Mouse (Mus musculus): ENCODE data around the gene Tada3. TPM values are rescaled to one million over a fixed set of nuclear protein-coding genes. Genes with fewer than 3 reads are reported as not detected.

Tada3 gene
- polyA plus RNA-seq, 1 experiment from 2014 or later = 56.3 TPM

GRCm38 (mm10) chr6:113379246-113379645, 1.6 kb upstream of the Tada3 start:
- Histone ChIP-seq H3K4me1 (replicated peaks; ENCODE audit: control insufficient read depth, insufficient read depth, low read length) (no peaks in the 10 kb centered on the region; the same call in none of the 2 replicates), H3K4me3 (ENCODE audit: low read depth, low read length) (peak overlapping the region; percentile 99; the same call in 1 of the 2 replicates), H3K4me2 (replicated peaks; ENCODE audit: low read depth, low read length) (peak overlapping the region; percentile 89; the same call in 1 of the 2 replicates), H3K9ac (ENCODE audit: low read depth, low read length) (no peak overlapping the region), H3K9me3 (ENCODE audit: control insufficient read depth, low read length) (no peaks in the 10 kb centered on the region), H3K27ac (ENCODE audit: low read depth, low read length) (no peak overlapping the region), H3K27me3 (ENCODE audit: control insufficient read depth, insufficient read depth, low read length) (no peaks in the 10 kb centered on the region), H3K36me3 (ENCODE audit: control insufficient read depth, insufficient read depth, low read length) (peaks cover 4% of the 10 kb centered on the region)
- DNase-seq (ENCODE audit: low spot score) = no peak
- no peak for ATAC-seq (ENCODE audit: low FRiP score)
- WGBS = 85% methylated on average over 6 of the region's 6 CpGs

- H3K9me3 ChIP-seq (ENCODE audit: control insufficient read depth, low read length) = no peaks in the 10 kb centered on the region
- ATAC-seq (ENCODE audit: low FRiP score) (no peak), DNase-seq (ENCODE audit: low spot score) (no peak)
These were observed 549 bp downstream of the Tada3 start for GRCm38 (mm10) chr6:113377172-113377495.

GRCm38 (mm10) chr6:113373491-113373890, 4.2 kb downstream of the Tada3 start:
- H3K27me3 ChIP-seq (ENCODE audit: control insufficient read depth, insufficient read depth, low read length) = no peaks in the 10 kb centered on the region
- no peaks in the 10 kb centered on the region for H3K4me1 ChIP-seq (replicated peaks; ENCODE audit: control insufficient read depth, insufficient read depth, low read length)
- H3K4me3 ChIP-seq (ENCODE audit: low read depth, low read length) = no peak overlapping the region
- H3K36me3 ChIP-seq (ENCODE audit: control insufficient read depth, insufficient read depth, low read length) = no peaks in the 10 kb centered on the region
- WGBS = 95% methylated on average over 4 of the region's 4 CpGs
- H3K9ac ChIP-seq (ENCODE audit: low read depth, low read length) = no peak overlapping the region
- H3K4me2 ChIP-seq (replicated peaks; ENCODE audit: low read depth, low read length) = no peak overlapping the region
- H3K27ac ChIP-seq (ENCODE audit: low read depth, low read length) = no peak overlapping the region
- ATAC-seq (ENCODE audit: low FRiP score) (no peak), DNase-seq (ENCODE audit: low spot score) (no peak)
- H3K9me3 ChIP-seq (ENCODE audit: control insufficient read depth, low read length) = no peaks in the 10 kb centered on the region

More at GRCm38 (mm10) chr6:113377172-113377495, 549 bp downstream of the Tada3 start:
- Histone ChIP-seq H3K4me1 (replicated peaks; ENCODE audit: control insufficient read depth, insufficient read depth, low read length) (no peaks in the 10 kb centered on the region; the same call in none of the 2 replicates), H3K27ac (ENCODE audit: low read depth, low read length) (peak overlapping the region; percentile 91), H3K4me3 (ENCODE audit: low read depth, low read length) (peak overlapping the region; percentile 99), H3K9ac (ENCODE audit: low read depth, low read length) (peak overlapping the region; percentile 93), H3K4me2 (replicated peaks; ENCODE audit: low read depth, low read length) (peak overlapping the region; percentile 89), H3K36me3 (ENCODE audit: control insufficient read depth, insufficient read depth, low read length) (0 out of 2 replicates have a peak, but pooled peaks cover 2% of the 10 kb centered on the region), H3K27me3 (ENCODE audit: control insufficient read depth, insufficient read depth, low read length) (no peaks in the 10 kb centered on the region)
- WGBS = 9% methylated on average over 7 of the region's 7 CpGs

GRCm38 (mm10) chr6:113370194-113370929, 7.3 kb downstream of the Tada3 start:
- Histone ChIP-seq H3K9me3 (ENCODE audit: control insufficient read depth, low read length) (no peaks in the 10 kb centered on the region), H3K27ac (ENCODE audit: low read depth, low read length) (no peak overlapping the region), H3K27me3 (ENCODE audit: control insufficient read depth, insufficient read depth, low read length) (no peaks in the 10 kb centered on the region), H3K4me1 (replicated peaks; ENCODE audit: control insufficient read depth, insufficient read depth, low read length) (no peaks in the 10 kb centered on the region), H3K4me3 (ENCODE audit: low read depth, low read length) (no peak overlapping the region), H3K4me2 (replicated peaks; ENCODE audit: low read depth, low read length) (no peak overlapping the region), H3K36me3 (ENCODE audit: control insufficient read depth, insufficient read depth, low read length) (no peaks in the 10 kb centered on the region), H3K9ac (ENCODE audit: low read depth, low read length) (no peak overlapping the region)
- WGBS = 94% methylated on average over 20 of the region's 20 CpGs
- ATAC-seq (ENCODE audit: low FRiP score) (no peak), DNase-seq (ENCODE audit: low spot score) (no peak)

GRCm38 (mm10) chr6:113368577-113368976, 9.1 kb downstream of the Tada3 start:
- Histone ChIP-seq H3K4me2 (replicated peaks; ENCODE audit: low read depth, low read length) (no peak overlapping the region), H3K9ac (ENCODE audit: low read depth, low read length) (no peak overlapping the region), H3K27me3 (ENCODE audit: control insufficient read depth, insufficient read depth, low read length) (no peaks in the 10 kb centered on the region), H3K4me1 (replicated peaks; ENCODE audit: control insufficient read depth, insufficient read depth, low read length) (no peaks in the 10 kb centered on the region), H3K9me3 (ENCODE audit: control insufficient read depth, low read length) (no peaks in the 10 kb centered on the region), H3K27ac (ENCODE audit: low read depth, low read length) (no peak overlapping the region), H3K4me3 (ENCODE audit: low read depth, low read length) (no peak overlapping the region), H3K36me3 (ENCODE audit: control insufficient read depth, insufficient read depth, low read length) (no peaks in the 10 kb centered on the region)
- no peak for ATAC-seq (ENCODE audit: low FRiP score)
- 84% methylated on average over 5 of the region's 5 CpGs for WGBS
- DNase-seq (ENCODE audit: low spot score) = no peak

- no peaks in the 10 kb centered on the region for H3K36me3 ChIP-seq (ENCODE audit: control insufficient read depth, insufficient read depth, low read length)
- WGBS = 92% methylated on average over 7 of the region's 7 CpGs
- DNase-seq (ENCODE audit: low spot score) = no peak
These were observed 9.6 kb downstream of the Tada3 start for GRCm38 (mm10) chr6:113368124-113368523.

GRCm38 (mm10) chr6:113367574-113367973, 10.1 kb downstream of the Tada3 start:
- ATAC-seq (ENCODE audit: low FRiP score) (no peak), DNase-seq (ENCODE audit: low spot score) (no peak)
- Histone ChIP-seq H3K4me2 (replicated peaks; ENCODE audit: low read depth, low read length) (no peak overlapping the region), H3K9ac (ENCODE audit: low read depth, low read length) (no peak overlapping the region), H3K27ac (ENCODE audit: low read depth, low read length) (no peak overlapping the region), H3K27me3 (ENCODE audit: control insufficient read depth, insufficient read depth, low read length) (no peaks in the 10 kb centered on the region), H3K36me3 (ENCODE audit: control insufficient read depth, insufficient read depth, low read length) (no peaks in the 10 kb centered on the region), H3K4me1 (replicated peaks; ENCODE audit: control insufficient read depth, insufficient read depth, low read length) (no peaks in the 10 kb centered on the region), H3K9me3 (ENCODE audit: control insufficient read depth, low read length) (no peaks in the 10 kb centered on the region), H3K4me3 (ENCODE audit: low read depth, low read length) (no peak overlapping the region)
- WGBS = 95% methylated on average over 1 of the region's 1 CpGs

More at GRCm38 (mm10) chr6:113368124-113368523, 9.6 kb downstream of the Tada3 start:
- H3K9ac ChIP-seq (ENCODE audit: low read depth, low read length) = no peak overlapping the region
- H3K4me1 ChIP-seq (replicated peaks; ENCODE audit: control insufficient read depth, insufficient read depth, low read length) = no peaks in the 10 kb centered on the region
- H3K4me2 ChIP-seq (replicated peaks; ENCODE audit: low read depth, low read length) = no peak overlapping the region
- no peaks in the 10 kb centered on the region for H3K9me3 ChIP-seq (ENCODE audit: control insufficient read depth, low read length)
- no peak overlapping the region for H3K27ac ChIP-seq (ENCODE audit: low read depth, low read length)
- H3K4me3 ChIP-seq (ENCODE audit: low read depth, low read length) = no peak overlapping the region
- no peaks in the 10 kb centered on the region for H3K27me3 ChIP-seq (ENCODE audit: control insufficient read depth, insufficient read depth, low read length)
- ATAC-seq (ENCODE audit: low FRiP score) = no peak

GRCm38 (mm10) chr6:113366639-113367038, 11.0 kb downstream of the Tada3 start:
- Histone ChIP-seq H3K4me2 (replicated peaks; ENCODE audit: low read depth, low read length) (no peak overlapping the region), H3K4me1 (replicated peaks; ENCODE audit: control insufficient read depth, insufficient read depth, low read length) (no peaks in the 10 kb centered on the region), H3K27ac (ENCODE audit: low read depth, low read length) (no peak overlapping the region), H3K4me3 (ENCODE audit: low read depth, low read length) (no peak overlapping the region), H3K27me3 (ENCODE audit: control insufficient read depth, insufficient read depth, low read length) (no peaks in the 10 kb centered on the region), H3K9me3 (ENCODE audit: control insufficient read depth, low read length) (no peaks in the 10 kb centered on the region), H3K9ac (ENCODE audit: low read depth, low read length) (no peak overlapping the region), H3K36me3 (ENCODE audit: control insufficient read depth, insufficient read depth, low read length) (no peaks in the 10 kb centered on the region)
- WGBS = 87% methylated on average over 6 of the region's 6 CpGs
- ATAC-seq (ENCODE audit: low FRiP score) (no peak), DNase-seq (ENCODE audit: low spot score) (no peak)

- no peak overlapping the region for H3K9ac ChIP-seq (ENCODE audit: low read depth, low read length)
- ATAC-seq (ENCODE audit: low FRiP score) = no peak
- 70% methylated on average over 8 of the region's 8 CpGs for WGBS
These were observed 13.1 kb downstream of the Tada3 start for GRCm38 (mm10) chr6:113364518-113365135.

More at GRCm38 (mm10) chr6:113364518-113365135, 13.1 kb downstream of the Tada3 start:
- Histone ChIP-seq H3K27ac (ENCODE audit: low read depth, low read length) (no peak overlapping the region), H3K9me3 (ENCODE audit: control insufficient read depth, low read length) (no peaks in the 10 kb centered on the region), H3K4me1 (replicated peaks; ENCODE audit: control insufficient read depth, insufficient read depth, low read length) (no peaks in the 10 kb centered on the region), H3K4me3 (ENCODE audit: low read depth, low read length) (no peak overlapping the region), H3K36me3 (ENCODE audit: control insufficient read depth, insufficient read depth, low read length) (no peaks in the 10 kb centered on the region), H3K4me2 (replicated peaks; ENCODE audit: low read depth, low read length) (no peak overlapping the region), H3K27me3 (ENCODE audit: control insufficient read depth, insufficient read depth, low read length) (no peaks in the 10 kb centered on the region)
- no peak for DNase-seq (ENCODE audit: low spot score)

All from hindbrain, embryonic 11.5 days (tissue).